Mouse (Mus musculus) urinary bladder, adult 2 months (tissue): ENCODE results near the gene Rtp2. TPM values are rescaled to one million over a fixed set of nuclear protein-coding genes. Genes with fewer than 3 reads are reported as not detected.

Experiments
- DNase-seq: peaks from one replicate; pipeline ENCODE4 v3.0.0; 2022; ENCODE audit warnings: low spot score
- polyA plus RNA-seq: library from polyadenylated mRNA; depleted of rRNA; stranded (reverse); fragments of >200 nt; gene quantifications from 2 replicates; pipeline ENCODE4 v1.2.3, GENCODE M21; 2012; rRNA removed

Gene Rtp2
- polyA plus RNA-seq = not detected in 2 replicates

DNA sequence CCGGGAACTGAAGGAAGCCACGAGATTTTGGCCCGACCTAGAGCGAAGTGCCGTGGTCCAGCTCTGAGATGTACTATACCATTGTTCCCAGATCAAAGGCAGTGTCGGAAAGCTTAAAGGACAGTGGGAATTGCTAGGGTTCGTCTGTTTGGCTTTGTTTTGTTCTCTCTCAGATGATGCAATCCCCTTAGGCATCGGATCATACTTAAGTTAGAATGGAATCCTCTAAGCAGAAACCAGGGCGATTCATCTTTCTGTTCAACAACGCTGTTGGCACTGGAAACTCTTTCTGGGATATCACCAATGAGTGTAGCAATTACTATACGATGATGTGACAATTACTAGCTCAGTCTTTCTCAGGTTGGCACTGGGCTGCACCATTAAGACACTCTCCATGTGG lies at the start of gene Rtp2:
Gene Rtp2, minus strand, starts transcription at position 101 of the 400 bp plus-strand sequence.
- no peak for DNase-seq

GRCm38 (mm10) chr16:23980991-23981720 lies 49.0 kb upstream of the Rtp2 start:
- DNase-seq = no peak

- no peak for DNase-seq
These were observed 48.1 kb upstream of the Rtp2 start for GRCm38 (mm10) chr16:23980201-23980870.

- no peak for DNase-seq
These were observed 47.3 kb upstream of the Rtp2 start for GRCm38 (mm10) chr16:23979446-23979845.

DNA sequence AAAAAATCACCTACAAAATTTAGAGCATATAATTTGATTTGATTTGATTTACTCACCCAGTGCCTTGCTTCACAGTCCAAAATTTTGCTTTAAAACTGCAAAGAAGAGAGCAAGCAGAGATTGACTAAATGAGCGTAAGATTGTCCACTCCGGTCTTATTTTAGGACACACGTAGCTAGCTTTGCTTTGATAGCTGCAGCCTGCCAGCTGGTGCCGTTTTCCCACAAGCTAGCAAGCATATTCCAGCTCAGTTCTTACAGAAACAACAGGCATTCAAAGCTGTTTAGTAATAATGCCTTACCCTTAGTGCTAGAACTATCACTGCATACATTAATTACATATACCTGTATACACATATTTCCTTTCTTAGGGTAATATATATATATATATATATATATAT lies 46.3 kb upstream of the Rtp2 start:
- DNase-seq = no peak

DNA sequence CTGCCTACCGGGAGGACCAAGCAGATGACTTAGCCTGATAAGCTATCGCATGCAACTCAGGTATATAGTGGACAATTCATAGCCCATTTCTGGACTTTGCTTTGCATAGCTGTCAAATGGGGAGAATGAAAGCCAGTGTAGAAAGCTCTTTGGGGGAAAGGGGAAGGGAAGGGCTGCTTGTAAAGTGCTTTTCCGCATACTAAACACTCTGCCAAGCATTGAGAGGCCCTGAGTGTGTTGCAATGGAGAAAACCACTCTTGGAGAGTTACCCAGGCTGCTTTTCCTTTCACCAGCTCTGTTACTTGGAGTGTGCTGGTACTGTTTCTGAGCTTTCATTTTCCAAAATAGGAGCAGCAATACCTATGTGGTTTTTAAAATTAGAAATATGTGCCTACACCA lies 45.5 kb upstream of the Rtp2 start:
- no peak for DNase-seq

DNA sequence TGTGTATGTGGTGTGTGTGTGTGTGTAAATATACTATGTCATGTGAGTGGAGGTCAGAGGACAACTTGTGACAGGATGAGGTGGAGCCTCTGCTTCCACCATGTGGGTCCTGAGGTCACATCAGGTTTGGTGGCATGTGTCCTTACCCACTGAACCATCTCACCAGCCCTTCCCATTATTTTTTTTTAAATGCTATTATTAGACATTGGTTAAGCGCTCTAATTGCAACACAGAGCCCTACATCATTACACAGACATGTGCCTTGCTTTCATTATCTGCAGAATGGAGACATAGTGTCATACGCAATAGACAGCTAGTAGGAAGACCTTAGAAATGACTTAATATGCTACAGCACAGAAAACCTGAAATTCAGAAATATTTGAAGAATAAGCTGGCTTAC lies 44.0 kb upstream of the Rtp2 start:
- no peak for DNase-seq

DNA sequence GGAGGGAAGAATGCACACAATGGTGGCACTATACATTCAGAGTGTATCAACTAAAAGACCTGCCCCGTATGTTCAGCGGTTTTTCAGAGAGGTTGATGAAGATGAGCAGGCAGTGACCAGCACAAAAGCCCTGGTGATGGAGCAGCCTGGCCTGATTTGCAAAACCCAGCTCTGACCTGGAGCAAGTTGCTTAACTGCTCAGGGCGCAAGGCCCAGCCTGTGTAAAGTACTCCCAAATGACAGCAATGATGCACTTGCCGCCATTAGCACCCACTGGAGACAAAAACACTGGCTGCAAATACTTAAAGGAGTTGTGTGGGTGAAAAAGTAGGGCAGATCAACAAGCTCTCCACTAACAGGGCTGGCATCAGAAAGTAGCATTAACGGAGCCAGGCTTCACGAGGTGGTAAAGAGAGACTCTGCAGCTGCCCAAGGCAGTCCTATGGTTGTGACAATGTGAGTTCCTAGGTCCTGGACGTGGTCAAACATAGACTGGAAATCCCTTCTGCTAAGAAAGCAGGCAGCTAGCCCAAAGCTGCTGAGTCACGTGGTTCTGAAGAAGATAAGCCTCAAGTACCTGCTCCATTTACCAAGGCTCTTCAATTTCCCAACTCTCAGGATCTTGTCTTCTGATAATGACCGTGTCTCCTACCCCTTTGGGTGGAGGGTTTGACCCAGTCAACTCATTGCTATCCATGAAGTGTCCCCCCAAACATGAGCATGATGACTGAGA lies 41.6 kb upstream of the Rtp2 start:
- DNase-seq = no peak

DNA sequence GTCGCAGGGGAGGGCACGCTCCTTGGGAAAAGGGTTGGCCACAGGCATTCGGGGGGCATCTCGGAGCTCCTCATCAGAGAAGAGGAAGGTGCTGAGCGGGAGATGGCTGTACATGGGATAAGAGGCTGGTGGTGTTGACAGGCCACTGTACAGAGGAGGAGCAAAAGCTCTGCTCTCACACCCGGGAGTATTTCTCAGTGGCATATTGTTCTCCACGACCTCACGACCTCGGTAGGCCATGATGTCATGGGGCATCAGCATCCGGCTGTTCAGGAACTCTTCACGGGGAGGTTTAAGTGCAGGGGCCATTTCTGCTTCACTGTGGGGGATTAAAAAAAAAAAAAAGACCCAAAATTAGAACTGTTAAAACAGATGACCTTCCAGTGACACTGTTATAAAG lies 40.7 kb upstream of the Rtp2 start:
- no peak for DNase-seq

GRCm38 (mm10) chr16:23972126-23972740 lies 40.0 kb upstream of the Rtp2 start:
- no peak for DNase-seq

DNA sequence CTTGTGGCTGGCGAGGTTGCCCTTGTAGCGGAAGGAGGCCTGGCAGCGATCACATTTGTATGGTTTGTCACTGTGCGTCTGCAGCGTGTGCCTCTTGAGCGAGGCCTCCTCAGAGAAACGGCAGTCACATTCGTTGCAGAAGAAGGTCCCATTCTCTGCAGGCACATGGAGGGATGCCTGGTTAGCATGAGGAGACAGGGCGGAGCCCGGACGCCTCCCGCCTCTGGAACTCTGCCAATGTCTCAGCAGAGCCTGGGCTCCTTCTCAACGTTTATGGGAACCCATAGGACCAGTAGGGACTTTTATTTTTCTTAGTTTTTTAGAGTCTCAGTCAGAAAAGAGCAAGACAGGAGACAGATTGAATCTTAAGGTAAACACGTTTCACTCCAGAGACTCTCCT lies 37.7 kb upstream of the Rtp2 start:
- DNase-seq = no peak

DNA sequence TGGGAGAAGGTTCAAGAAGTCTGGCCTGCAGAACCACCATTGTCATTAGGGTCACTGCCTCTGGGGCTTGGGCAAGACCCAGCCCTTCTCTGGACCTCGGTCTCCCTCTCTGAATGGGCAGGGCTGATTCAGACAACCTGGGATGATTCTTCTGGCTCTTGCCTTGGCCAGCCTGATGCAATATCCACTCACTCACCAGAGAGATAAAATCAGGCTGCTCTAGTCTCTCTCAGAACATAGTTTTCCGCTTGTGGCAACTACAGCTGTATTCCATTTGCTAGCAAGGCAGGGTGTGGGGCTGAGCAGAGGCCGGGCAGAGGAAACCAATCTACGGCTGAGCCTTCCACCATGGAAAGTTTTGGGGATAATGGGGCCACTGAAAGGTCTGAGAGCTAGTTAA lies 36.7 kb upstream of the Rtp2 start:
- DNase-seq = no peak

- no peak for DNase-seq
These were observed 35.1 kb upstream of the Rtp2 start for GRCm38 (mm10) chr16:23967301-23967700.

DNA sequence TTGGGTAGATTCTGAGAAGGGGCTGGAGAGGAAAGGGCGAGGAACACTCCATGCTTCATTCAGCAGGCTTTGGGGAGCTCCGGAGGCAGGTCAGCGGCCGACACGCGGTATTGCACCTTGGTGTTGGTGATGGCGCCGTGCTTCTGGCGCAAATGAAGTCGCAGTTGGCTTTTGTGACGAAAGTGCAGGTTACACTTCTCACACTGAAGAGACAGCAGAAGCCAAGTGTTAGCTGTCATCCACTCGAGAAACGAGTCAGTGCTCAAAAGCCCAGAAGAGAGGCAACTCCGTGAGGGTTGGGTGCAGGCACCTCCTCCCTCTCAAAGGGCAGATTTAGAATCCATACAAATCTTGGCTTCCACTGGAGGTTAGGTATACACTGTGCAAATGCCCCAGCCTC lies 33.9 kb upstream of the Rtp2 start:
- DNase-seq = no peak

- no peak for DNase-seq
These were observed 32.6 kb upstream of the Rtp2 start for GRCm38 (mm10) chr16:23964706-23965367.

DNA sequence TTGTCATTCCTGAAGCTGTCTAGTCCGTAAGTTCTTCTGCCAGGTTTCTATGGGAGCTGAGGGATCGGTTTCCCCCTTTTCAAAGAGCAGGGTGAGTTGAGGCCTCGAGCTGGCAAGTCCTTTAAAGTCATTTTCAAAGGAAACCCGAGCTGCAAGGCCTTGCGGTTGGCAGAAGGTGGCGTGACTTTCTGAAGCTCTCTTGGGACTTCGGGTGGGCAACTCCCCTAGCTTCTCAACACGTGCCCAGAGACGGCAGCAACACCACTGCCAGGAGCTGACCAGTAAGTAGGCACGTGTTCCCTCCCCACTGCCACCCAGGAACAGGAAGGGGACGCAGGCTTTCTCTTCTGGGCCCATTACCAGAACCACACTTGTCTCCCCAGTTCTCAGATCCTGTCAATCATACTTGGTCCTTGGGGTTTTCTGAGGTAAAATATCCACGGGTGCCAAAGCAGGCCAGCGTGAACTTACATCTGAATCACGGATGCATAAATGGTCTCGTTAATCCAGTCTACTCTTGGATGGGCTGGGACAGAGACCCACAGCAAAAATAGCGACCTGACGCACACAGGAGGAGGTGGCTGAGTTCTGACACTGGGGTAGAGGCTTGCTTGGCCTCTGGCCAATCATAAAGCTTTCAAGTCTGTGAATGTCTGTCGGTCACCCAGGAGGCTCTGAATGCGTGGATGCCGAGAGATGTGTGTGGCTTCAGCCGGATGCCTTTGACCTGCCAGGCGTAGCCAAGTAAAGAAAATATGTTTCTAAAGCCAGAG lies 31.9 kb upstream of the Rtp2 start:
- no peak for DNase-seq

DNA sequence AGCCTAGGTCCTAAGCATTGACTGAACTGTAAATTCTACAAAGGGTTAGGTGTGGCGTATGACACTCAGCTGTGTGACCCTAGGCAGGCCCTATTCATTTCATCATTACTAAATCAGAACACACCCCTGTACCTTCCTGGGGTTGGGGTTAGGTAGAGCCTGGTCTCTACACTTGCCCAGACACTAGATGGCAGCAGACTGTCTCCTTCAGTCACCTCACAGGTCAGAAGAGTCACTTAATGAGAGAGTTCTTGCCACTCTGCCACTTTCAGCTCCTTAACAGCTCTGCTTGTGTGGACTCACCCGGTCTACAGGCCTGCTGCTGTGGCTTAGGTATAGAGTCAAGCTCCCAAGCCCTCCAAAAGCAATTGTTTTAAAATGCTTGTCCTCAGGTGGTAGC lies 30.2 kb upstream of the Rtp2 start:
- no peak for DNase-seq

DNA sequence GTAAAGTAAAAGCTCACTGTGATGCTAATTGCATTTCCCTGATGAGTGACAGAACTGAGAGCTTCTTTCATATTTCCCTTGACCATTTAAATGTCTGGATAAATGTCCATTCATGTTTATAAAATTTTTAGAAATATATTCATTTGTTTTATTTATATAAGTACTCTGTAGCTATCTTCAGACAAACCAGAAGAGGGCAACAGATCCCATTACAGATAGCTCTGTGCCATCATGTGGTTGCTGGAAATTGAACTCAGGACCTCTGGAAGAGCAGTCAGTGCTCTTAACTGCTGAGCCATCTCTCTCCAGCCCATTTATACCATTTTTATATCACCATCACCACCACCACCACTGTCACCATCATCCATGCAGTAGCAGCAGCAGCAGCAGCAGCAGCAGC lies 26.7 kb upstream of the Rtp2 start:
- DNase-seq = no peak

DNA sequence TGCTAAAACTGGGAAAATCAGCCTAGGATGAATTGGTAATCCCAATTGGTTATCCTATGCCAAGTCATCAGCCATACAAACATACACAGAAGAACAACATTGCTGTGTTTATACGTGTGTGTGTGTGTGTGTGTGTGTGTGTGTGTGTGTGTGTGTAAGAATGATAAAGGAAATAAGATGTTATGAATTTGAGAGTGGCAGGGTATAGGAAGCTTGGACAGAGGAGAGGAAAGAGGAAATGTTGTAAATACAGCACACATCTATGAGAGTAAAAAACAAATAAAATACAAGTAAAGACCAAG lies 21.7 kb upstream of the Rtp2 start:
- DNase-seq = no peak

DNA sequence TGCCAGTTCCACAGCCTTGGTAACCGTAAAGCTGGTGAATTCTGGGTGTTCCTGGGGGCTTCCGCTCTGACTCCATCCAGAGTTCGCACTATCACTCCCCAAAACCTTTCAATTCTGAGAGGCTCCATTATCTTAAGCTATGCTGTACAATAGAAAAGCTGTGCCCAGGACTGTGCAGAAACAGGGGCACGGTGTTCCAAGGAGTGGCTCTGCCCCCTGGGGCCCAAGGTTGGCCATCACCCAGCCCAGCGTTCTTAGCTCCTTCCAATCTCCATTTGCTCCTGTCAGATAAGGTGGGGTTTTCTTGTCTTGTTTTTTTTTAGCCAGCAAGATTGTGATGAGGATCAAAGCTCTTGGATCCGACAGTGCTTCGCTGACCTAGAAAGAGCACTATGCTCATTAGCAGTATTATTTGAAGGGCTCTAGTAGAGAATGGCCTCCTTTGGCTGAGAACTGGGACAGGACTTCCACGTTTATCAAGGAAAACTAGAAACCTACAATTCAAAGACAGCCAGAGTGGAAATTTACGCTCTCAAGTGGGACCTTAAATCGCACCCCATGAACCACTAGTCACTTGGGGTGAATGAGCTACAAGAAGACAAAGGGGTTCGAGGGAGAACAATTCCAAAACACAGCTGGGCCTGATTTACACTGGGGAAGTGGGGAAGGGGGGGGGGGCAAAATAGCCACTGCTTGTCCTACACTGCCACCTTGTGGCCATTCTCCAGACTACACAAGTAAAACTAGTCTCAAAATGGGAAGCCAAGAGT lies 21.2 kb upstream of the Rtp2 start:
- DNase-seq = no peak
